Mouse (Mus musculus): ENCODE measurements around the gene Mafb. TPM values are rescaled to one million over a fixed set of nuclear protein-coding genes. Genes with fewer than 3 reads are reported as not detected.

Mafb gene
- polyA plus RNA-seq, 1 experiment from 2014 or later, result 21.6 TPM

- Histone ChIP-seq H3K36me3 (no peaks in the 10 kb centered on the region), H3K27ac (no peak overlapping the region), H3K4me2 (replicated peaks) (no peak overlapping the region), H3K4me3 (no peak overlapping the region), H3K9me3 (no peaks in the 10 kb centered on the region), H3K27me3 (replicated peaks) (peaks cover 67% of the 10 kb centered on the region), H3K9ac (no peak overlapping the region), H3K4me1 (peaks cover 16% of the 10 kb centered on the region; the same call in 1 of the 2 replicates)
- WGBS, result 4% methylated on average over 8 of the region's 8 CpGs
- ATAC-seq (ENCODE audit: low FRiP score, low read depth), result no peak
These were observed 6.5 kb downstream of the Mafb start for GRCm38 (mm10) chr2:160360234-160360874.

GRCm38 (mm10) chr2:160358896-160359295 is 8.0 kb downstream of the Mafb start:
- 8% methylated on average over 4 of the region's 4 CpGs for WGBS
- H3K27me3 ChIP-seq (replicated peaks), result peaks cover 58% of the 10 kb centered on the region
- no peaks in the 10 kb centered on the region for H3K9me3 ChIP-seq
- H3K4me2 ChIP-seq (replicated peaks), result no peak overlapping the region
- H3K9ac ChIP-seq, result no peak overlapping the region
- H3K4me1 ChIP-seq, result 0 out of 2 replicates have a peak, but pooled peaks cover 12% of the 10 kb centered on the region
- H3K27ac ChIP-seq, result no peak overlapping the region
- H3K4me3 ChIP-seq, result no peak overlapping the region
- no peak for ATAC-seq (ENCODE audit: low FRiP score, low read depth)
- H3K36me3 ChIP-seq, result no peaks in the 10 kb centered on the region

GRCm38 (mm10) chr2:160357442-160357841 is 9.4 kb downstream of the Mafb start:
- WGBS, result 21% methylated on average over 4 of the region's 4 CpGs
- Histone ChIP-seq H3K9ac (no peak overlapping the region), H3K4me1 (0 out of 2 replicates have a peak, but pooled peaks cover 12% of the 10 kb centered on the region), H3K27me3 (replicated peaks) (peaks cover 48% of the 10 kb centered on the region), H3K9me3 (no peaks in the 10 kb centered on the region), H3K36me3 (no peaks in the 10 kb centered on the region), H3K4me2 (replicated peaks) (no peak overlapping the region), H3K27ac (no peak overlapping the region), H3K4me3 (no peak overlapping the region)
- no peak for ATAC-seq (ENCODE audit: low FRiP score, low read depth)

- no peak overlapping the region for H3K4me2 ChIP-seq (replicated peaks)
- H3K27me3 ChIP-seq (replicated peaks), result peaks cover 34% of the 10 kb centered on the region
- peaks cover 11% of the 10 kb centered on the region; the same call in 1 of the 2 replicates for H3K4me1 ChIP-seq
- no peak for ATAC-seq (ENCODE audit: low FRiP score, low read depth)
- no peaks in the 10 kb centered on the region for H3K36me3 ChIP-seq
- 65% methylated on average over 5 of the region's 5 CpGs for WGBS
- no peak overlapping the region for H3K27ac ChIP-seq
- no peaks in the 10 kb centered on the region for H3K9me3 ChIP-seq
- H3K4me3 ChIP-seq, result no peak overlapping the region
- no peak overlapping the region for H3K9ac ChIP-seq
These were observed 10.7 kb downstream of the Mafb start for GRCm38 (mm10) chr2:160356132-160356531.

- H3K4me3 ChIP-seq, result no peak overlapping the region
- H3K4me2 ChIP-seq (replicated peaks), result no peak overlapping the region
- H3K36me3 ChIP-seq, result no peaks in the 10 kb centered on the region
- peaks cover 12% of the 10 kb centered on the region; the same call in 1 of the 2 replicates for H3K4me1 ChIP-seq
- WGBS, result 65% methylated on average over 2 of the region's 2 CpGs
- no peak overlapping the region for H3K27ac ChIP-seq
- no peak for ATAC-seq (ENCODE audit: low FRiP score, low read depth)
- H3K9ac ChIP-seq, result no peak overlapping the region
- no peaks in the 10 kb centered on the region for H3K9me3 ChIP-seq
- H3K27me3 ChIP-seq (replicated peaks), result peaks cover 16% of the 10 kb centered on the region
These were observed 12.5 kb downstream of the Mafb start for GRCm38 (mm10) chr2:160354319-160354718.

- 67% methylated on average over 2 of the region's 2 CpGs for WGBS
- H3K36me3 ChIP-seq, result no peaks in the 10 kb centered on the region
- peaks cover 9% of the 10 kb centered on the region for H3K27me3 ChIP-seq (replicated peaks)
- no peak overlapping the region for H3K27ac ChIP-seq
- H3K9me3 ChIP-seq, result no peaks in the 10 kb centered on the region
- no peak overlapping the region for H3K9ac ChIP-seq
- H3K4me2 ChIP-seq (replicated peaks), result no peak overlapping the region
- H3K4me1 ChIP-seq, result peaks cover 12% of the 10 kb centered on the region; the same call in 1 of the 2 replicates
- no peak overlapping the region for H3K4me3 ChIP-seq
- no peak for ATAC-seq (ENCODE audit: low FRiP score, low read depth)
These were observed 13.3 kb downstream of the Mafb start for GRCm38 (mm10) chr2:160353581-160353980.

- Histone ChIP-seq H3K27me3 (replicated peaks) (no peaks in the 10 kb centered on the region), H3K4me1 (peaks cover 5% of the 10 kb centered on the region; the same call in 1 of the 2 replicates), H3K4me3 (no peak overlapping the region), H3K27ac (no peak overlapping the region), H3K9ac (no peak overlapping the region), H3K36me3 (no peaks in the 10 kb centered on the region), H3K9me3 (no peaks in the 10 kb centered on the region), H3K4me2 (replicated peaks) (no peak overlapping the region)
- WGBS, result 29% methylated on average over 8 of the region's 8 CpGs
- ATAC-seq (ENCODE audit: low FRiP score, low read depth), result no peak
These were observed 15.8 kb downstream of the Mafb start for GRCm38 (mm10) chr2:160351038-160351574.

GRCm38 (mm10) chr2:160349578-160349977 is 17.3 kb downstream of the Mafb start:
- WGBS, result 67% methylated on average over 4 of the region's 4 CpGs
- no peak overlapping the region for H3K27ac ChIP-seq
- no peak overlapping the region for H3K4me2 ChIP-seq (replicated peaks)
- no peak overlapping the region for H3K9ac ChIP-seq
- peaks cover 5% of the 10 kb centered on the region; the same call in 1 of the 2 replicates for H3K4me1 ChIP-seq
- H3K36me3 ChIP-seq, result no peaks in the 10 kb centered on the region
- H3K4me3 ChIP-seq, result no peak overlapping the region
- no peaks in the 10 kb centered on the region for H3K27me3 ChIP-seq (replicated peaks)
- ATAC-seq (ENCODE audit: low FRiP score, low read depth), result no peak
- H3K9me3 ChIP-seq, result no peaks in the 10 kb centered on the region

GRCm38 (mm10) chr2:160348796-160349195 is 18.1 kb downstream of the Mafb start:
- Histone ChIP-seq H3K27ac (no peak overlapping the region), H3K4me2 (replicated peaks) (no peak overlapping the region)
- 37% methylated on average over 7 of the region's 7 CpGs for WGBS

GRCm38 (mm10) chr2:160348072-160348604 is 18.7 kb downstream of the Mafb start:
- Histone ChIP-seq H3K4me2 (replicated peaks) (no peak overlapping the region), H3K4me3 (no peak overlapping the region), H3K9me3 (no peaks in the 10 kb centered on the region), H3K36me3 (no peaks in the 10 kb centered on the region), H3K27ac (no peak overlapping the region), H3K4me1 (peaks cover 5% of the 10 kb centered on the region; the same call in 1 of the 2 replicates), H3K27me3 (replicated peaks) (no peaks in the 10 kb centered on the region), H3K9ac (no peak overlapping the region)
- WGBS, result 67% methylated on average over 4 of the region's 4 CpGs
- no peak for ATAC-seq (ENCODE audit: low FRiP score, low read depth)

More at GRCm38 (mm10) chr2:160348796-160349195, 18.1 kb downstream of the Mafb start:
- H3K9ac ChIP-seq, result no peak overlapping the region
- no peaks in the 10 kb centered on the region for H3K36me3 ChIP-seq
- no peak overlapping the region for H3K4me3 ChIP-seq
- no peak for ATAC-seq (ENCODE audit: low FRiP score, low read depth)
- no peaks in the 10 kb centered on the region for H3K9me3 ChIP-seq
- H3K4me1 ChIP-seq, result peaks cover 5% of the 10 kb centered on the region; the same call in 1 of the 2 replicates
- no peaks in the 10 kb centered on the region for H3K27me3 ChIP-seq (replicated peaks)

- Histone ChIP-seq H3K9me3 (no peaks in the 10 kb centered on the region), H3K27me3 (replicated peaks) (no peaks in the 10 kb centered on the region), H3K4me2 (replicated peaks) (no peak overlapping the region), H3K27ac (no peak overlapping the region), H3K4me1 (no peaks in the 10 kb centered on the region), H3K4me3 (no peak overlapping the region), H3K36me3 (no peaks in the 10 kb centered on the region), H3K9ac (no peak overlapping the region)
- ATAC-seq (ENCODE audit: low FRiP score, low read depth), result no peak
These were observed 21.2 kb downstream of the Mafb start for GRCm38 (mm10) chr2:160345644-160346043.

- no peak overlapping the region for H3K27ac ChIP-seq
- H3K9me3 ChIP-seq, result no peaks in the 10 kb centered on the region
- no peak overlapping the region for H3K4me3 ChIP-seq
- no peaks in the 10 kb centered on the region for H3K36me3 ChIP-seq
- no peak overlapping the region for H3K4me2 ChIP-seq (replicated peaks)
- H3K9ac ChIP-seq, result no peak overlapping the region
- H3K4me1 ChIP-seq, result no peaks in the 10 kb centered on the region
- ATAC-seq (ENCODE audit: low FRiP score, low read depth), result no peak
- 74% methylated on average over 4 of the region's 4 CpGs for WGBS
- H3K27me3 ChIP-seq (replicated peaks), result no peaks in the 10 kb centered on the region
These were observed 26.7 kb downstream of the Mafb start for GRCm38 (mm10) chr2:160340121-160340520.
